Mouse (Mus musculus) spleen, postnatal 10 days (tissue): ENCODE measurements around the gene Ccdc158.

Source experiments
- DNase-seq, 2 experiments: peaks; one replicate each; pipeline ENCODE4 v3.0.0; 2021 to 2022; ENCODE audit warnings: low spot score in 2 of 2

Ccdc158 gene

DNA sequence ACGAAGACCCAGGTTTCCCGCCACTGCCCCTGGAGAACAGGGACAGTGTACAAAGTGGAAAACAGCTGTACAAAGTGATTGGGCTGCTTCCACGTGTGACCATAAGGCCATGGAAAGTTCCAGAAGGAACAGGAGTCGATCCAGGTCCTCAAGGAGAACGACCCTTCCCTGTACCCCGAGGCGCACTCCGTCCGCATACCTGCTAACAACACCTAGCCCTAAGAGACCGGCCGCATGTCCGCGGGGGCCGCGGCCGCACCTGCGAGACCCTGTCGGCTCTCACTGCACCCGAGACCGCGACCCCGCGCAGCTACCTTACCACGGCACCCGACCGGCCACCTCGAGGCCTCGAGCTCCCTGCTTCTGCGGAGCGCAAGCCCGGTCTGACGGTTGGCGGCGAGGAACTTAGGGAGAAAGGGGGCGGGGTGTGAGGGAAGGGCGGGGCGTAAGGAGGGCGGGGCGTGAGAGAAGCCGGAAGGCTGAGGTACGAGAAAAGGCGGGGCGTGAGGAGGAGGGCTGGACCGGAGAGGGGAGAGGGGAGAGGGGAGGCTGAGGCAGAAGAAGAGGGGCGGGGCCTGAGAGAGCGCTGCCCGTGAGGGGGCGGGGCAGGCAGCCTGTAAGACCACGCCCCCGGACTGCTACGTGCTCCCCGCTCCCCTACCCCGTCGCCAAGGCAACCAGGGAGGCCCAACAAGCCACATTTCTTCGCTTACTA is at the start of gene Ccdc158:
Gene Ccdc158 (minus strand): TSS at position 413 of the 715 bp plus-strand sequence.
- peak; percentile 14 to 75 for DNase-seq

DNA sequence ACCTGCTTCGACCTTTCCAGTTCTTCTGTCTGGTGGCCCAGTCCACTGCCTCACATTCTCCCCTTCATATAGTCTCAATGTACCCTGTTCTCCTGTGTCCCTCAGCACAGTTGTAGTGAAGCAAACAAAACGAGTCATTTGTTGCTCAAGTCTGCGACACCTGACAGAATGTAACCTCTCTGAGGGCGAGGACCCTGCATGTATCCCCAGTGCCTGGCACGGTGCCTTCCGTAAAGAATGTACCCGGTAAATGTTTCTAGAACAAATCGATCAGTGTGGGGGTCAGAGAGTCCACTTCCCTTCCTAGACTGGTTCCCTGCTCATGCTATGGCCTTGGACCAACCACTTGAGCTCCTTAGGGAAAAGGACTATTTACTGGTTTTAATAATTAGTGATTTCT is 46.5 kb upstream of the Ccdc158 start:
- no peak for DNase-seq

DNA sequence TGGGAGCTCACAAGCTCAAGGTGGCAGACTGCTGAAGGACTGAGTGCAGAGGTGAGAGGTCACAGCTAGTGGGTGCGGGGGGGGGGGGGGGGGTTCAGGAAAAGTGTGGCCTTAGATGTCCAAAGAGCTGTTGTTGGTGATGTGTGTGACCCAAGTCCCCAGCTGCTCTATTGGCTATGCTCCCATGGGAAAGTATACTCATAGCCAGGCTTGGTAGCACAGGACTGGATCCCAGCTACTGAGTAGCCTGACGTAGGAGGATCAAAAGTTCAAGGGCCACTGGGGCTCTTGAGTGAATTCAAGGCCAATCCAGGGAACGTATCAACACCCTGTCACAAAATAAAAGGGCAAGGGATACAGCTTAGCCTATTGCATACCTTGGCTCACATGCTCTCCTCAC is 43.8 kb upstream of the Ccdc158 start:
- DNase-seq, result no peak

DNA sequence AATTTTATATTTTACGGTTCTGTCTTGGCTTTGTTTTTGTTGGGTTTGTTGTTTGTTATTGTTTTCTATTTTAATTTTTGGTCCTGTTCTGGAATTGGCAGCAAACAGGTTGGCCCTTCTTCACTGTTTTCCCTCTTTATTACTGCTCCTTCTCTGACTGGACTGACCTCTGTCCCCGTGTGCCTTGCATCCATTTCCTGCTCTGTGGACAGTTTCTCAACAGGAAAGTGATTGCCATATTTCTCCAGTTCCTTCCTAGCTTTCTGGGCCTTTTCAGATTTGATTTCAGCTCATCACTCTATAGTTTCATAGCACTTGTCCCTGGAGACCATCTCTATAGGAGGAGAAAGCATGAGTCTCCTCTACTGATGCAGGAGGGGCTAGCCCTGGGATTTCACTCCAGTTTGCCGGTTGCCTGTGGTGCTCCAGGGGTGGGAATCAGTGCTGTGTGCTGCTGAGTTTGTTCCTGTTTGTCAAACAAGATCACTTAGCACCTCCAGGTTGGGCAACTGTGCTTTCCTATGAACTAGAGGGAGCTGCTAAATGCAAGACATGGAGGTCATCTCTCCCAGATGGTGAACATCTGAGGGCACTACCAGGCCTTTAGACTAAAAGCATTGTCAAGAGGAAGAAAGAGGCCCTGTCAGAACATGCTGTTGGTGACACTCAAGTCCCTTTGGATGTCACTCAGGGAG is 42.7 kb upstream of the Ccdc158 start:
- DNase-seq, result no peak

DNA sequence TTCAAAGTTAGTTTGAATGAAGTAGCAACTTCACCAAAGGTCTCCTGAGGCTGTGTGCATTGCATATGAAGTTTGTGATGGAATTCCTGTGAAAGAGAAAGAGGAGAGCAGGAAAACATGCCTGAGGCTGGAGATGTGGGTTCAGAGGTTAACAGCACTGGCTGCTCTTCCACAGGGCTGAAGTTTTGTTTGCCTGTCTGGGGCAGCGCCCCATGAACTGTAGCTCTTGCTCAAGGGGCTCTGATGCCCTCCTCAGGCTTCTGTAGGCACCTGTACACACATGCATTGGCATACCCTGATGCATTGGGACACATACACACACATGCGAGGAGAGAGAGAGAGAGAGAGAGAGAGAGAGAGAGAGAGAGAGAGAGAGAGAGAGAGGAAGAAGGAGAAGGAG is 40.8 kb upstream of the Ccdc158 start:
- DNase-seq, result no peak

DNA sequence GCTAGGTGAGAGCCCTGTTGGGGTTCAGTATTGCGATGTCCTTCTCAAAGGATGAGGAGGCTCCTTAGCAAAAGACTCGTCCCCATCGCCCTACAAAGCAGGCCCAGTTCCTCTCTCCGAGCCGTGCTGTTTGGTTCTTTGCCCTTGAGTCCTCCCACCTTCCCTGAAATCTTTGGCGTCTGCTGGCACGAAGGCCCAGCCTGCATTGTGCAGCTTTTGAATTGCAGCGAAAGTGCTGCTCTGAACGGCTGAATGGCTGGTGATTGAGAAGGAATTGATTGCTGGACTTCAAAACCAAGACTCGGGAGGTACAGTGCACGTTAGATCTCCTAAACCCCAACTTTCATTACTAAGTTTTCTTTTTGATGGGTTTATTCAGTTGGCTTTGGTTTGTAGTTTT is 40.2 kb upstream of the Ccdc158 start:
- no peak for DNase-seq

DNA sequence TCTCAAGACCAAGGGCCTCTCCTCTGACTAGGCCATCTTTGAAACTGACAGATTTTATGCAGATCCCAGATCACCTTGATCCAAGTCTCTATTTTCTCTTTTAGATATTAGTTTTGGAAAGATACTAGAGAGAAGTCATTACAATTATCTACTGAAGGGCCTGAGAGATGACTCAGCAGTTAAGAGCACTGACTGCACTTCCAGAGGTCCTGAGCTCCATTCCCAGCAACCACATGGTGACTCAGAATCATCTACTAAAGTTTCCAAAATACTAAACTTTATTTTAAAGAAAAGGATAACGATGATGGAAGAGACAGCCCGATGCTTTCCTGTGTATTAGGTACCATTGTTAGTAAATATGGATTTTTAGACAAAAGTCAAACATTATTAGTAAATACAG is 39.8 kb upstream of the Ccdc158 start:
- no peak for DNase-seq

DNA sequence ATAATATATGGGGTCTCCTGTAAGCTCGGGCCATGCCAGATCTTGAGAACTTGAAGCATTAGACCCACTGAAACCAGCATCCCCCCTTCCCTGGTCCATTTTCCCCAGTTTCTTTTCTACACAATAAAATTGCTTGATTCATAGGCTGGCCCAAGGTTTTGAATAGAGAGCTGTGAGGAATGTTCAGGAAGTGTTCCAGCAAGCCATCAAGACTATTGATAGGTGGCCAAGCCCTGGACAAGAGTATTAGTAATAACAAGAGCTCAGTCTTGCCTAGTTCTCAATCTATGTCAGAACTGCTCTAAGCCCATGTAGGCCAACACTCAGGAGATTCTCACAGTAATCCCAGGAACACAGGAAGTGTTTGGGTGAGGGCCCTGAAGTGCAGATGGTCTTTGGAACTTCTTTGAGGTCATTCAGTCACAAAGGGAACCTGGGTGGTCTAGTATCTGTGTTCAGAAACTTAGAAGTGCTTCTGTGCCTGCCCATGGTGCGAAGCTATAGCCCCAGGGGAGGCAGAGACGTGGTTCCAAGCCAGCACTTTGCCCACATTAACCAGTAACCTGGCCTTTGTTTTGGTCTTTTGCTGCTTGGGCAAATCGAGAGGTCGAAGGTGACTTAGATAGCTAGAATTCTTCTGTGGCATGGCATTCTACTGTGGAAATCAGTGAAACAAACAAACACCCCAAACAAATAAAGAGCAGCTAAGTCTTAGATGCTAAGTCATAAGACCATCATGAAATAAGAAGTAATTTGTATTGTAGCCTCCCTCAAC is 37.7 kb upstream of the Ccdc158 start:
- DNase-seq, result no peak

DNA sequence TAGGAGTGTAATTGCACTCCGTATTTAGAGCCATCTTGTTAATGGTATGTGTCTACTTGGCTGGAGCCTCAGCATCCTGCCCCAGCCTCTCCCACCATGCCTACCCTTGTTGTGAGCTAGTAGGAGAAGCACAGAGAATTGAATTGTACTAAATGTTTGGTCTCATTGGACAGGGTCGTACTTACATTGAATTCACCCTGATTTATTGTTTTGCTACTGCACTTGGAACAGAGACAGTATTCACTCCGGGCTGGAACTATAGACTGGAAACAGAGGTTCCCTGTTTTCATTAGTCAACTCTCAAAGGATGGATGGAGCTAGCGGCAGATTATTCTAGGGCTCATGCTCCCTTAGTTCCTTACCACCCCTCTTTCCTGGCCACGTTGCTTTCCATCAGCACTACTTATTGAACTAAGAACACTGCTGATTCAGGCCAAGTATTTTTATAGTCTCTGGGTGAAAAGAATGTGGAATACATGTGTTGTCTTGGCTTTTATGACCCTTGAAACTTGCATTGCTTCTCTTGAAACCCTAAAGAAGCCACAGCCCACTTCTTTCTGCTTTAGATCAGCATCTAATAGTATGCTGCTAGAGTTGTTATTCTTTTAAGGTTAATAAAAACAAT is 36.7 kb upstream of the Ccdc158 start:
- DNase-seq, result no peak

DNA sequence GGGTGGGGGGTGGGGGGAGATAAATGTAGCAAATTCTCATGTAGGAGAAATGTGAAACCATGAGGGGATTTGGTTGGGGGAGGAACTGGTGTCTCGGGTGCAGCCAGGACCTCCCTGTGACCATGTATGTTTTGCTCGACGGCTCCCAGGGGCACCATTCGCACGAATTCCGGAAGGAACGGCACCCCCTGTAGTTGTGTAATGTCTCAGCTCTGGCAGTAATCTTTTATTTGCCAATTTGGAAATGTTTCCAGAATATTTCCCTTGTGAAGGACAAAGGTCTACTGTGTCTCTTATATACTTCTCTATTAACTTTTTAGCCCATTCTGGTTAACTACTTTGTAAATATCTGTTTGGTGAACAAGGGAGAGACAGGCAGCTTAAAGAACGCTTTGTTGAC is 35.7 kb upstream of the Ccdc158 start:
- DNase-seq, result no peak

DNA sequence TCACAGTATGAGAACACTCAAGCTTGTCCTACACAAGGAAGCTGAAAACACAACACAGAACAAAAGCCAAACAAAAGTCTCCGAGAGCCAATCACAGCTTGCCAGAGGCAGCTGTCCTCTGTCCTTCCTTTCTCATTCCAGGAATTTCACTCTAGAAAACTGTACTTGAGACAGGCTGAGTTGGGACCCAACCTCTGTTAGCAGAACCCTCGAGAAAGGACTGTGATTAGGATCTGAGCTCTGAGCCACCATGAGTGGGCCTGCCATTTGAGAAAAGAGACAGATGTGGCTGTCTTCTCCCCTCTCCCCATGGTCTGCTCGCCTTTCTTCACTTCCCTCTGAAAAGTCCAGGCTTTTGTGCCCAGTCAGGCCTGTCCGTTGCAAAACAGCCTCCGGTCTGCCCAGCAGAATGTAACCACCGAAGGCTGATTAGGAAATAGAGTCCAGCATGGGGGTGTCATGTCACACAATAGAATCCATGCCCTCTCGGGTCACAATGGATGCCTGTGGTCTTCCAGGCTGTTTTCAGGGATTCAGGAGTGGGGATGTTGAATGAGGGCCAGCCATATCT is 32.9 kb upstream of the Ccdc158 start:
- no peak for DNase-seq

DNA sequence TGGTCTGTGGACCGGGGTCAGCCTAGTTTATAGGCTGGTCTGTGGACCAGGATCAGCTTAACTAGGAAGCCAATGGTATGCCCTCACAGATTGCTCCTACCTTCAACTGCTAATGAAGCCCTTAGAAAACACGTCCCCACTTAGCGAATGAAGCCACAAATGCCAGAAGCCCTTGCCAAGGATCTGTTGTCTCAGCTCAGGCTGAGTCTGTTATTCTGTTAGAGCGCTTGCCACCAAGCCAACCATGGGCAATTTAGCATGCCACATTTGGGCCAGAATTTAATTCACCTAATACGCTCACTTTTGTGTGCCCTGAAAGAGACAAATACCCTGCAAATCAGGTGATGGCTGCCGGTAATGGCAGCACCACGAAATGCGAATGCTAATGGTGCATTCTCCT is 28.6 kb upstream of the Ccdc158 start:
- DNase-seq, result no peak

DNA sequence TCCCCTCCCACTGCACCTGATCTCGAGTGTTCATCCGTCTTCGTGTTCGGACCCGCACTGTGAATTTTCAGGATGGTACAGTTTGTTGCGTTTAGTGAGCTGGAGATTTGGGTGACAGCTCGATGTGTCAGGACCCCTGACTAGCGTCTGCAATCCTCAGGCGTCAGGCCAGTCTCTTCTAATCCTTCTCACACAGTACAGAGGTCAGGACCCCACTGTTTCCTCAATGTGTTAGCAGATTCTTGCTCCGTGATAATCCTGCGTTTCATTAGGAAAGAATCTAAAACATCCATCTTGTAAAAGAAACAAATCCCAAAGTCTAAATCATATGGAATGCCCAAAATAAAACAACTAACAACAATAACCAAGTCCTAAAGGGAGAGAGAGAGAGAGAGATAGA is 26.7 kb upstream of the Ccdc158 start:
- DNase-seq, result no peak

DNA sequence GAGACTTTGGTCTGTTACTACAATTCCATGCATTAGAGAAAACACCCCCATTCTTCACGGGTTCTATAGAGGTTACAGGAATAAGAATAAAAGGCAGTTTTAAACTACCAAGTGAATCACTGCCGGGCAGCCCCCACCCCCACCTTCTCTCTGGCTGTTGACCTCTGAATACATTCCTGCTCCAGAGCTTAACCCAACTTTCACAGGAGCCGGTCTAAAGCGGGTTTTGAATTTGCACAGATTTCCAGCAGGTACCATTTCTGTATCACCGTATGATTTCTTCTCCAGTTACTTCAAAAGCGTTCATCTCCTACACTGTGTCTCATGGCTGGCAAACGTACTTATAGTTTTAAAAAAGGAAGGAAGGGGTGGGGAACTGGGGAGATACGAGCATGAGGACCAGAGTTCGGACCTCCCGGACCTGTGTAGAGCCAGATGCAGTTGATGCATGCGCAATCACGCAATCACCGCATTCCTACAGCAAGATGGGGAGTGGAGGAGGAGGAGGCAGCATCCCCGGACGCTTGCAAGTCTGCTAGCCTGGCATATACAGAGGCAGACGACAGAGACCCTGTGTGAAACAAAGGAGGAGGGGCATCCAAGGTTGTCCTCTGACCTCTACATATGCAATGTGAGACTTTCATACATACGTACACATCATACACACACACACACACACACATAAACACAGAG is 23.9 kb upstream of the Ccdc158 start:
- no peak for DNase-seq

DNA sequence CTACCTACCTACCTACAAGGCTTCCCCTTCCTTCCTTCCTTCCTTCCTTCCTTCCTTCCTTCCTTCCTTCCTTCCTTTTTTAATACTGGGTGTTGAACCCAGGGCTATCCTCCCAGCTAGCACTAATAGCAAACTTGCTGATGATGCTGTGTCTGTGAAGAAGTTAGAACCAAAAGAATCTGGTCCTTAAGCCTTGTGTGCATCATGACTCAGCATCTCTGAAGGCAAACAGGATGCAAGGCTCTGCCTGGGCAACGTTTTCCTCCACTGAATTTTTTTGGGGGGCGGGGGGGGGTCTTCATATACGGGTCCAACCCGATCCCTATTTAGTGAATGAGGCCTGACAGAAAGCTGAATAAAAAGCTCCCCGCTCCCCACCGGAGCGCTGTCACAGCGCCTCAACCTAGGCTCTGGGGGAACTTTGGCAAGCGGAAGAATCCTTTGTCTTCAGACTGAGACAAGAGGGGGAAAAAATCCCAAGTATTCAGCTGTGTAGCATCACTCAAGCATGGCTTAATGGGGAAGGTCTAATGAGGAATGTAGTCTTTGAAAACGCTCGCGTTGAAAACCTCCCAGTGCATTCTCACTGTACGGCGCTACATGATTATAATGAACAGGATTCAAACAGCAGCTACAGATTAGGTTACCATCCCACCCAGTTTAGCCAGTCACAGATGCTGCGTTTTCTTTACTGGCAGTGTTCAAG is 23.2 kb upstream of the Ccdc158 start:
- DNase-seq, result no peak

DNA sequence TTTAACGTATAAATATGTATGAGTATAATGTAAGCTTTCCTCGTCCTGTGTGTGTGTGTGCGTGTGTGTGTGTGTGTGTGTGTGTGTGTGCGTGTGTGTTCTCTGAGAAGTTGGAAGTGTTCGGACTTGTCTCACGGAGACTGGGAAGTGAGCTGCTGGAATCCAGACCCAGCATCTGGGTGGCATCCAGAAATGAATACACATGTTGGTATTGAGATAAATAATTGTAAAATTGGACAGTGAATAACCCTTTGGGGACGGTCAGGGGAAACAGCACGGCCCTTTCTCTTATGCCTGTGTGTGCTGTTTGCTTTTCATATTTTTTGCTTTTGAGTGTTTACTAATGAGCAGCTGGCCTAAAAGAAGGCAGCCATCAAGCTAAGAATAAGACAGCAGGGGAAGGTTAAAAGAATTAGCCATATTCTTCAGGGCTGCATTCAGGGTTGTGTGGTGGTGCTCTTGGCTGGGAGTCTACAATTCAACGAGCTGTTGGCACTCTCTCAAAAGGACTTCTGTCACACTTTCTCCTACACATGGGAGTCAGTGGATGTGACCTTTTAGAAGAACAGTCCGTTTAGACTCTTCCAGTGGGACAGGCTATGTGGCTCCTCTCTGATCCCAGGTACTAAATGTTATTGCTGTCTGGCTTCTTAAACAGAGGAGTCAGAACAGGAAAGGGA is 19.4 kb upstream of the Ccdc158 start:
- no peak for DNase-seq

DNA sequence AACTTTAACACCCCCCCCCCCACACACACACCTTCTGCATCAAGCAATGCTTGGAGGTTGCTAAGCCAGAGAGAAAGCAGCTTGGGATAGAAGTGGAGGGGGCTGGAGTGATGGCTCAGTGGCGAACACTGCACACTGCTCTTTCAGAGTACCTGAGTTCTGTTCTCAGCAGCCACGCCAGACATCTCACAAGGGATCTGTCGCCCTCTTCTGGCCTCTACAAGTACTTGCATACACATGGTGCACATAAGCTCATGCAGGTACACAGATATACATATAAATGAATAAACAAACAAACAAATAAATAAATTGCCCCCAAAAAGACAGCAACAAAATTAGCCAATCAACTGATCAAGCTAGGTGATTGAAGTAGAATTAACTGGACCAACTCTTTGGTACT is 18.7 kb upstream of the Ccdc158 start:
- DNase-seq, result no peak

DNA sequence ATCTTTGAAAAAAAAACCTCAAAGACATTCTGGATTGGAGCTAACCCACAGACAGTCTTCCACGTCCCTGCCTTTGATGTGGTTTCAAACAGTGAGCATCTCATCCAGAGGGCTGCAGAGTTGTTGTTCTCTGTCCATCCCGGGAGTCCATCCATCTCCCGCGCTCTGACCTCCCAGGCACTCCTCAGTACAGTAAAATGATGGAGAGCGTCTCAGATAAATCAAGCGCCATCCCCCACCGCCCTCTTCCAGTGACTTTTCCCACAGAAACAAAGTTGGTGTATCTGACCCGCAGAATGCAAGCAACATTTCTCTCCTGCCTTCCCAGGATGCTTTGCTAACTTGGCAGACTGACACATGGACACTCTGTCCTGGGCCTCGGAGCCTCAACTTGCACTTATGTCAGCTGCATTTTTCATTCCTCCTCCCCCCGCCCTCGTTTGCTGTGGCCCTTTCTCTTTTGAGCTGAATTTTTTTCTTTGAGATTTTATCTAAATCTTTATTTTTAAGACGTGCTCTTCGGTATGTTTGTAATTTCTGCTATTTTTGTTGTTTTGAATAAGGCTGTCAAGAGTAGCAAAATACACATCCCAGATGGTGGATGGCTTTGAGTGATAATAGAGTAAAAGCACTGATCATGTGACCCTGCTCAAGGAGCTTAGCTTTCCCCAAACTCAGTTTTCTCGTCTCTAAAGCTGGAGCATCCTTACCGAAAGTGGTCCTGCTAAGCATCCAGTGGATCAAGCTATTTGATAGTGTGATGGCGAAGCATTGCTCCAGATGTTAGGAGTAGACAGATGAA is 17.3 kb upstream of the Ccdc158 start:
- DNase-seq, result no peak

DNA sequence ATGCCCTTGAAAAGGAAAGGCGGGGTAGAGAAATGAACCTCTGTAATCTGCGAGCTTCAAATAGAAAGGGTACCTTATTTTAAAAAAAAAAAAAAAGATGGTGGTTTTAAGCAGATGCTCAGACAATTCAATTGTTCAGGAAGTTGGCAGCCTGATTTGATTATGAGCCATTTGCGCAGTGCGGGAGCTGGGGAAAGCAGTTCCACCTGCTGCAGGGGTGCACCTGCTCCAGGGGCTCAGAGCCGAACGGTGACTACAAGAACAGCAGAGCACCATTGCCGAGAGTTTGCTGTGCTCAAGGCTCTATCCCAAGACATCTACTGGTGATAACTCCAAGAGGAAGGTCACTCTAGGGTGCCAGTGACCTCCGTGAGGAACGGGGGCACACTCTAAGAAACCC is 13.5 kb upstream of the Ccdc158 start:
- DNase-seq, result no peak
